ENCODE assay signal across 10 mouse cellular contexts in the genomic region with DNA sequence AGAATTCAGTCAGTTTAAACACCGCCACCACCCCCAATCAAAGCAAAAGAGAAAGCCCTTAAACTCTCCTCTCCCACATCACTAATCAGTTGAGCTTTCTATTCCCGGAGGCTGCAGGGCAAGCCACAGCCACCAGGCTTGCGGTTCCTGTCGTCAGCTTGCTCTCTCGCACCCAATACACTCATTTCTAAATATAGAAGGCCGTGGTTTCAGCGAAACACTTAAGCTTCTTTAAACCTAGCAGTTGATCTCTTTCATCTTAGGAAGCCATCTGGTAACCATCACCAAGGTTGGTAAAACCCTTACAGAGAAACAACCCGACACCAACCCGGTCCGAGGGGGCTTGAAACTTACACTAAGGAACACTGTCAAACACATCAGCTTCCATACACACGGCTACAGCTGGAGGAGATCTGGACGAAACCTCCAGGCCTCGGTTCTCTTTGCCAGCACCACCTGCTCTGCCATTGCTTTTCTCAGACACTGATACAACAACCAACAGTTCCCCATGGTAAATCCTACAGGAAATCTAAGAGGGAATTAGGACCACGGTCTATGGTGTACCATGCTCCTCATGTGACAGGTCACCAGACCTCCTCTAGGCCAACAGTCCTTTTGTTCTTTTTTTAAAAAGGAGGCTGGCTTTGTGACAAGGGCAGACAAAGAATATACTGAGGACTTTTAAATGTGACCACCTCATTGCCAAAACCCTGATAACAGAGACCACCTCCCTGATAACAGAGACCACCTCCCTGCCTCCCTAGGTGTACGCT. TPM values are rescaled to one million over a fixed set of nuclear protein-coding genes. Genes with fewer than 3 reads are reported as not detected.
A peak's percentile ranks its signal among the peaks of the same experiment; 100 is the strongest.
DNase-seq lines count a peak whose midpoint lies in the region; ATAC-seq and TF ChIP-seq lines count a peak whose summit lies in the region.
"Had no signal": no experiment of that assay in that cellular context is flagged by ENCODE, and none has a peak within 500 bp of the region (broad histone marks: within the 10 kb centered on the region; RNA-seq: fewer than 3 reads in every experiment).

No protein-coding gene starts in this region.

- H3ac ChIP-seq in myocyte (ENCODE audit: control insufficient read depth, insufficient read length): no peak overlapping the region

- H3K9ac ChIP-seq in heart, embryonic 15.5 days: 0 out of 2 replicates have a peak overlapping the region, but pooled peaks have one; percentile 21
- H3K9ac ChIP-seq: neural tube, embryonic 12.5 days had no signal

- H3K27ac ChIP-seq in heart, embryonic 15.5 days: peak overlapping the region; percentile 97
- H3K27ac ChIP-seq: left cerebral cortex, adult 2 months; neural tube, embryonic 12.5 days had no signal

- no peaks in the 10 kb centered on the region for H3K79me2 ChIP-seq in myocyte (ENCODE audit: control insufficient read depth, insufficient read depth)

- no peak overlapping the region for H3K4me3 ChIP-seq in heart, embryonic 15.5 days
- no peak overlapping the region for H3K4me3 ChIP-seq in myocyte
- H3K4me3 ChIP-seq: left cerebral cortex, adult 2 months; neural tube, embryonic 12.5 days had no signal

- TF ChIP-seq POLR2A in myocyte (IDR thresholded peaks at IDR 0.05; ENCODE audit: insufficient read length, low read depth): no peak

- peaks cover 12% of the 10 kb centered on the region; the same call in 1 of the 2 replicates for H3K36me3 ChIP-seq in heart, embryonic 15.5 days
- H3K36me3 ChIP-seq in myocyte (ENCODE audit: control insufficient read depth, insufficient read depth): no peaks in the 10 kb centered on the region
- H3K36me3 ChIP-seq: neural tube, embryonic 12.5 days had no signal

- H3K4me2 ChIP-seq in heart, embryonic 15.5 days: peak overlapping the region; percentile 52
- H3K4me2 ChIP-seq in myocyte (ENCODE audit: low read depth): no peak overlapping the region
- H3K4me2 ChIP-seq: neural tube, embryonic 12.5 days had no signal

- H3K27me3 ChIP-seq in heart, embryonic 15.5 days: no peaks in the 10 kb centered on the region
- H3K27me3 ChIP-seq in myocyte (ENCODE audit: control insufficient read depth, insufficient read depth, insufficient read length): no peaks in the 10 kb centered on the region
- H3K27me3 ChIP-seq: neural tube, embryonic 12.5 days had no signal

- no peaks in the 10 kb centered on the region for H3K9me3 ChIP-seq in heart, embryonic 15.5 days (replicated peaks)
- H3K9me3 ChIP-seq: neural tube, embryonic 12.5 days had no signal

- WGBS in heart, embryonic 15.5 days: 30% methylated on average over 15 of the region's 15 CpGs

- peak; percentile 98 for ATAC-seq in common myeloid progenitor, adult 5-6 weeks (replicated peaks; ENCODE audit: low read depth, poor library complexity, severe bottlenecking)
- ATAC-seq in heart, embryonic 15.5 days (replicated peaks; ENCODE audit: insufficient number of reproducible peaks, insufficient read depth, low FRiP score, low read depth): peak; percentile 89

- peak; percentile 38 to 41 for DNase-seq in B cell, adult 2 months
- DNase-seq in right cerebral cortex, adult 18-20 months: no peak
- no peak for DNase-seq in cerebellum, adult 9-11 months
- DNase-seq in cerebellum, postnatal 25 days: no peak
- DNase-seq in frontal cortex, postnatal 14 days (ENCODE audit: low spot score in 2 of 2): no peak

- H3K4me1 ChIP-seq in heart, embryonic 15.5 days (replicated peaks): peaks cover 36% of the 10 kb centered on the region
- H3K4me1 ChIP-seq: neural tube, embryonic 12.5 days had no signal

TF ChIP-seq in myocyte, 11 proteins besides CTCF, POLR2A, EP300 and RAD21:
- TF ChIP-seq SRF (IDR thresholded peaks at IDR 0.05; ENCODE audit: control insufficient read depth, insufficient read length, low read depth) (no peak), USF1 (IDR thresholded peaks at IDR 0.05; ENCODE audit: low read depth) (peak; percentile 3)

RNA-seq across cellular contexts. Expression of a gene that starts 46.1 kb away (rescaled TPM):
- 69.3 and 69.6 TPM in 2 replicates for total RNA-seq in common myeloid progenitor, adult 5-6 weeks (2017)
- polyA plus RNA-seq in heart, embryonic 15.5 days (2015; fragmentation: Nextera tagmentation; extraction: Ambion mirVana): 22.8 and 25.0 TPM in 2 replicates
- polyA plus RNA-seq in myocyte (2012; fragmentation: generic; extraction: Trizol): 20.8 TPM

Comparison
In these comparisons a context has a peak if more than half of its experiments do, and no peak if none do; other contexts are left out.
1. DNase-seq: peak in B cell, adult 2 months (2 of 2); none in right cerebral cortex, adult 18-20 months (single experiment), cerebellum, adult 9-11 months (single experiment), cerebellum, postnatal 25 days (0 of 2) and frontal cortex, postnatal 14 days (0 of 2).